Mouse (Mus musculus) urinary bladder, postnatal 4 days (tissue): ENCODE data around the gene Fam241b.
A peak's percentile ranks its signal among the peaks of the same experiment; 100 is the strongest.

ENCODE experiments used
- DNase-seq, 2 experiments: peaks; one replicate each; pipeline ENCODE4 v3.0.0; 2021 to 2022; ENCODE audit warnings: low spot score in 2 of 2

Gene Fam241b

DNA sequence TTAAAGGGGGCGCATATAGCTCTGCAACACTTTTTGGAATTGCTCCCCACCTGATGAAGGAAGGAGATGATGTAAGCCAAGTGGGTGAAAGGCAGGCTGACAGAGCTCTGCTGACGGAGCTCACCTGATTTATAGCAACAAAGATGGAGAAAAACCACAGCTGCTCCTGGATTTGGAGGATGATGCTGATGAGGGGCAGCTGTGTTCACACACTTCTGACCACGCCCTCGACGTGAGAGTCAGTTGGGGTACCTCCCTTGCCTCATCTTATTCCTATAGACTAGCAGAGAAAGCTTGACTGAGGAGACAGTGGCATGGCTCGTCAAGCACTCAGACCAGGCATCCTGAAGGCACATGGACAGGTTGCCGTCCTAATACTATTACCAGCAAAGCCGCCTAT lies at the start of gene Fam241b:
Fam241b (minus strand) TSS at position 101 of the 400 bp plus-strand sequence.
- no peak for DNase-seq

DNA sequence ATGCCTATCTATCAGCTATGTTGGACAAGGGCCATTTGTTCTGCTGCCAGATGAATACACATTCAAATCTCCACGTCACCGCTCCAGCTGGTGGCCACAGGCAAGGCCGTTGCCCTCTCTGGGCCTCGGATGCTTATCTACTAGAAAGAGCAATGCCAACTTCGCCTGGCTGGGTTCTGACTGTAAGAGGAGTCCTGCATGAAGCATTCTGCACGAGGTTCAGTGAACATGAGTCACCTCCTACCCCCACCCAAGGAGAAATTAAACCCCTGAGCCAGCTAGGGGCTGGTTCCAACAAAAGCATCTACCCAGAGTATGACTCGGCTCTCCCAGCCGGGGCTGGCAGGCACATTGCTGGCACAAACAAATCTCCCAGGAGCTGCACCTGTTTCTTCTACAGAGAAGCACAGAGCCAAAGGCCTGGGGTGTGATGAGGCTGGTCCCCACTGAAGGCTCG lies 49.0 kb upstream of the Fam241b start:
- DNase-seq: peak in 1 of 2 experiments; percentile 32

DNA sequence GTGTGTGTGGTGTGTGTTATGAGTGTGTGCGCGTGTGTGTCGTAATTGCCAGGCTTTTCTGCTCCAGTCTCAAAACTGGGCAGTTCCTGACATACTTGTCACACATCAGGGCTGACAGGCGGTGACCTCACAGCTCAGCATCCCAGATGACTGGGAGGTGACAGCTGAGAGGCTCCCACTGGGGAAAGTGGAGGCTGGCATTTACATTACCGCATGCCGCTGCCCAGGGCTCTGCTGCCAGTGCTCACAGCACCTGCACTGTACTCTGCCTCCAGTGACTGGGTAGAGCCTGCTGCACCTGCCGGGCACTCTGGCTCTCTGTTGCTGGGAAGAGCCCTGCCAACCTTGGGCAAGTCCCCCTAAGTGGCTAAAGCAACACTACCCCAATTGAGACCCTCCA lies 47.1 kb upstream of the Fam241b start:
- no peak for DNase-seq

DNA sequence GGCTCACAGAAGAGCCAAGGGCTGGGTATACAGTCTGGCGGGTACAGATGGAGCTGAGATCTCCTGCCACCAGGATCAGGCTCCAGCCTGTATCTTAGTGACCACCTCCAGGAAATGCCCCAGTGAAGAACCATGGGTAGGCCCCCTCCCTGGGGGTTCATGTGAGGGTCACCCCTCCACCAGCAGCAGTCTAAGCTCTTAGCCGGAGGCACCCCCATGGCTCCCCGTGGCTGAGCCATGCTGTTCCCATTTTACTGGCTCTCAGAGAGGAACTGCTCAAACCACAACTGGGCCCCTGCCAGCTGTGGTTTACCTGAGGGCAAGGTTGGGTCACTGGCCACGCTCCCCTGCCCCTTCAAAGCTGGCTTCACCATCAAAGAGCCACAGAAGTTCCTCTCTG lies 46.2 kb upstream of the Fam241b start:
- peak in 1 of 2 experiments; percentile 68 for DNase-seq

DNA sequence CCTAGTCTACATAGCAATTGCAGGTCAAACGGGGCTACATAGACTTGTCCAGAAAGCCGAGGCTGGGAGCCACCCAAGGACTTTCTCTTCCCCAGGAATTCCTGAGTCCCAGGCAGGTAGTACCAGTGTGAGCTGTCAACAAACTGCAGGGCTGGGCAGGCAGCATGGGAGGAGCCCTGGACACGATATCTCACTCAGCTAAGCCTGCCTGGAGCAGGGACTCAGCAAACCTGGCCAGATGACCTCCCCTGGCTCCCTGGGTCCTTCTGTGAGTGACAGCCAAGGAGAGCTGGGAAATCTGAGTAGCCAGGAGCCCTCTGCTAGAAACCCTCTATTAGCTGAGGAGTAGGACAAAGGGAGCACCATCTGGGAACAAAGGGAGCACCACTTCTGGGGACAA lies 45.6 kb upstream of the Fam241b start:
- no peak for DNase-seq

DNA sequence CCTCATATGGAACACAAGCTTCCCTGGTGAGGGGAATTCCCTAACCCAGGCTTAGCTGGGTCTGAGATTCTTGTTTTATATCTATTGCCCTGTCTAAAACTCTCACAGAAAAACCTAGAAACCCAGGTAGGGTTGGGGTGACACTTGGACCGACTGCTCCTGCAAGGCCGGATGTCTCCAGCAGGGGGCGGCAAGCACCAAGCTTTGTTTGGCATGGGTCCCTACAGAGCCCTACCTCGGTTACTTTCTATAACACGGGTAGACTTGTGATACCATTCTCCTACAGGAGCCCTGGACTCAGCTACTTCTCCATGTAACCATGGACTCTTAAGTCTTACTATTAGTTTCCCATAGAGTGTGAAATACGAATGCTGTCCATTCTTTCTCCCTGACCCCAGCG lies 43.2 kb upstream of the Fam241b start:
- DNase-seq: peak; percentile 70 to 89

DNA sequence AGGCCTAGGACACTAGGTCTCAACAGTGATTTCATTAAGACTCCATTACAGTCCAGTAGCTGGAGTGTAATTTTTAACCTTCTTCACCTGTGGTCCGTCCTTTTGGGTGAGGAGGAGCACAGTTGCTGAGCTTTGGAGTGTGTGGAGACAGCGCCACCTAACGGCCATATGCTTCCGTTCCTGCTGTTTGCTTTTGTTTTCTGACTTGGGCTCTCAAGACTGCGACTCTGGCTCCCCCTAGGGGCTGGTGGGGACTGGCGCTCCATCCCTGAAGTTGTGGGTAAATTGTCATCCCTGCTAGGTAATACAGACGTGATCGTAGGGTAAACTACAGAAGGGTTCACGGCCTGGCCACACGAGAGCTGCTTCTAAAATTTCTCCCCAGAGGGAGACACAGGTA lies 39.3 kb upstream of the Fam241b start:
- DNase-seq: peak; percentile 83 to 93

DNA sequence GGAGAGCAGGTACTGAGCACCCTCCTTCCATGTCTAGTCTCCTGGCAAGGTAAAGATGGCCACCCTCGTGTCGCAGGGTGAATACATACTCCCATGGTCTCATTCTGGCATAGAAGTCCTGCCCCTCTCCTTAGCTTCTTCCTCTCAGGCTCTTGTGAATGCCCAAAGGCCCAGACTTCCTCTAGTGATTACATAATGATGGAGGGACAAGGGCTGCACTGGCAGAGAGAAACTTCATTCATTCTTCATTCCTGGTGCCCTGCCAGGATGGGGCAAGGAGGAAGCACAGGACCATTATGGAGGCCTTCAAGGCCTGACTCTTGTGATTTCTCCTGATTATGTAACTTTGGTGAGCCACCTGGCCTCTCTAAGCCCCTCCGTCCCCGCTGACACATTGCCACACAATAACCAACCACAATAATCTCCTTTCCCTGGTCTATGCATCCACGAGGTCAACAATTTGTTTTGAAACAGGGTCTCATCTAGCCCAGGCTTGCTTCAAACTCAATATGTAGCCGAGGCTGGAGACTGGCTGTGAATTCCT lies 38.8 kb upstream of the Fam241b start:
- no peak for DNase-seq

DNA sequence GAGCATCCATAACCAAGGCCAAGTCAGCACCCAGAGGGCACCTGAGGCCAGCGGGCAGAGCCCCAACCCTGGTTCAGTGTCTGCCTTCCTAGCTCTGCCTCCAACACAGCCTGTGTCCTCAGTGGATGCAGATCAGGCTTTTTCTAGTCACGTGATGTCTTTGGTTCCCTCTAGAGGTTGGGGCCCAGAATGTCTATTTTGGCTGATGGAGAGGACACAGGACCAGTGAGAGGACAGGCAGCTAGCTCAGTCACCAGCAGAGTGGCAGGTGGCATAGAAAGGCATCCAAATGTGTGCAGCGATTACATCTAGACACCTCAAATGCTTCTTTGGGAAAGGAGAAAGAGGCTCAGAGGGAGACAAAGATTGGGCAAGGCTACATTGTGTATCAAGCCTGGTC lies 38.0 kb upstream of the Fam241b start:
- no peak for DNase-seq

DNA sequence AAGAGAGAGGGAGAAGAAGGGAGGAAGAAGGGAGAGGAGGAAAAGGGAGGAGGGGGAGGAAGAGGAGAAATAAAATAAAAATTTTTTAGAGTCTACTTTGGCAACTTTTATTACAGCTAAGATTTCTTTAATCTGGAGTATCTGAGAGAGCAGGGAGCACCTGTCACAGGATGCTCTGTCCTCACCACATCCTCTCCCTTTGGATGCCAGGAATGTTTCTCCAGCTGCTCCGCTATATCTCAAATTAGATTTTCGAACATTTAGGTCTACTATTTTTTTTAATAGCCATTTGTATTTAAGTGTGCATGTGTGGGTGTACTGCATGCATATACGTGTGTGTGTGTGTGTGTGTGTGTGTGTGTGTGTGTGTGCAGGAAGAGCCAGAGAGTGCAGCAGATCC lies 36.2 kb upstream of the Fam241b start:
- no peak for DNase-seq

DNA sequence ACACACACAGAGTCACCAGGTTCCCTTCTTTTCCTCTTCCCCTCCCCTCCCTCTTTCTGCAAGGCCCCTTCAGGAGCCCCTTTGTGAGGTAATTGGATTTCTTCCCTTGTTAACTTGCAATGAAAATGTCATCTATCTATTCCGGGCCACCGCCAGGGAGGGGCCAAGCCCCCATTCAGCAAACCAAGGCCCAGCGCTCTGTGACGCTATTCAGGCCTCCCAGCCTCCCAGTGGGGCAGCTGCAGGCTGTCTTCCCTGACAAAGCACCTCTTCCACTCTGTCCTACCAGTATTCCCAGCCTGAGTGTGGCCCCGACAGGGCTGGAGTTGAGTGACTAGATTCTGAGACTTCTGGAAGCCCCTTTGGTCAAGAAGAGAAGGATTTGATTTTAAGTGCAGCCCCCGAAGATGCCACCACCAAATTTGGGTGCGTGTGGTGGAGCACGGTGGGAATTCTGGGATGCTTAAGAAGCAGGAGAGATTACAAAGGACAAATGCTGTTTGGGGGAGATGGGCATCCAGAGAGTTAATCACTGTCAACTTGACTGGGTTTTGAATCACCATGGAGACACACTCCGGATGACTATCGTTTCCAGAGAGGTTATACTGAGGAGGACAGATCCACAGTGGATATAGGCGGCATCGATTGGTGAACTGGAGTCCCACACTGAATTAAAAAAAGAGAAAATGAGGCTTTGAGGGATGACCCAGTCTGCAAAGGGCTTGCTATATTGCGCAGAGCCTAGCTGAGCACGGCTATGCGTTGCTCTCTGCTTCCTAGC lies 31.0 kb upstream of the Fam241b start:
- DNase-seq: no peak

DNA sequence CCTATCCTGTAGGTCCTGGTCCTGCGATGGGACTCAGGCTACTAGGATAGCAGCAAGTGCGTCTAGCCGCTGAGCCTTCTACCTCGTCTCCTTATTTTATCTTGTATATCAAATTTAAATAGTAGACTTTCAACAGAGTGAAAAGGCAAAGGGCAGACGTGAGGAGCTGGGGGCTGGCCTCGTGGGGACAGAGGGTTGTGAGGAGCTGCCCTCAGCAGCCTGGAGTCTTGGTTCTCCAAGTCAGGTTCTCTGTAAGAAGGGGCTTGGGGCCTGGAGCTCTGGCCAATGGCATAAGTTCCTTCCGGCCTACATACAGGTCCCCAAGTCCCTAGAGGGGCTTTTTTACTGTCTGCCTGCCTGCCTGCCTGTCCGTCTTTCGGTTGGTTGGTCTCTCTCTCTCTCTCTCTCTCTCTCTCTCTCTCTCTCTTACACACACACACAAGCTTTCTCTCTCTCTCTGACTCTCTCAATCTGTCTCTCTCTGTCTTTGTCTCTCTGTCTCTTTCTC lies 30.3 kb upstream of the Fam241b start:
- no peak for DNase-seq

DNA sequence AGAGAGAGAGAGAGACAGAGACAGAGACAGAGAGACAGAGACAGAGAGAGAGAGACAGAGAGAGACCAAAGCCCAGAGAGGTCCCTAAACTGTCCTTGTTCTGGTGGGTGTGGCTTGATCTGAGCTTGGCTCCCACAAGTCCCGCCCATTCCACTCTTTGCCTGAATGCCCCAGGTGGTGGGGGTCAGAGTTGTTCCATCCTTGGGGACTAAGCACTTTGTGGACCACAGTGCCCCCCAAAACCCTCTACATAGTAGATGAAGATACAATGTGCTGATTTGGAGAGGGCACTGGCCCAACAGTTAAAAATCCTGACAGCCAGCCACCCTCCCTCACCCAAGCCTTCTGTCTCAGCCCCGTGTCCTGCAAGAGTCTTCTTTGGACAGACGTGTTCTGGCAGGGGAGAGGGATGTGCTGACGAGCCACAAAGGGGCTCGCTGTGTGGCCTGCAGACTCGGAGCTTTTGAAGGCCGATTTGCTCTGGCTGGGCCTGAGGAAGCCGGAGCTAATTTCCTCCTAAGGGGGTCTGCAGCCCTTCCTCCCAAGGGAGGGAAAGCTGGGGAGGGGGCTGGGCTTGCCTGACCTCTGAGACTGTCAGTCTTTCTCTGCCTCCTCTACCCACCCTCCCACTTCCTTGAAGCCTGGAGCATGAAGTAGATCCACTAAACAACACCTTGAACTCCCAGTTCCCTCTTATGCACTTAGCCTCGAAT lies 29.3 kb upstream of the Fam241b start:
- DNase-seq: no peak

DNA sequence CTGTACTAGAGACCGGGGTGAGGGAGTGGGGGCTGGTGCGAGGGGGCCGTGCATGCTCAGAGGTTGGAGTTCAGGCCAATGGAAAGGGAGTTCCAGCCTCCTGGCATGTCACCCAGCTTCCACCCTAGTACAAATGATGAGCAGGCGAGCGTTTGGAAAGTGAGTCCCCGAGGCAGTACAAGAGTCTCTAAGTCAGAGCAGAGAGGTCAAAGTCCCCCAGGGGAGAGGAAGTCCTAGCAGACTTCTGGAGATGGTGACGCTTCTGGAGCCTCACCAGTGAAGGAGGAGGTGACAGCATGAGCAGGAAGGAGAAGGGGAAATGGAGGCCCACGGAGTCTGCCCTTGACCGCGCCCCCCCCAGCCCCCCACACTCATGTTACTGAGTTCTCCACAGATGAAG lies 18.7 kb upstream of the Fam241b start:
- DNase-seq: no peak

DNA sequence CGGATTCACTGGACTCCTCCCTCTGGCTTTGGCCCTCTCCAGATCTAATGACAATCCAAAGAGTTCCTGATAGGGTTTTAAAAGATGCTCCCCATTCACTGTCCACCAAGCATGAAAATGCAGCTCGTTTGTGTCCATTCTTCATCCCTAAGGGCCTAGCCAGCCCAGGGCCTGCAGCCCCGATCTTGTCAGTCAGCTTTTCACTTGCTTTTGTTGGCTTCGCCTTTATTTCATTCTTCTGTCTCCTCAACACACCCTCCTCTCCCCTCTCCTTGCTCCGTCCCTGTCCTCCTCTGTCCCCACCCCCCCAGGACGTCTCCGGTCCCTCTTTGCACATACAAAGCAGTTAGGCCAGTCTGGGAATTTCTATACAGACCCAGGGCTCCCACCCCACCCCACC lies 6.2 kb upstream of the Fam241b start:
- DNase-seq: no peak

DNA sequence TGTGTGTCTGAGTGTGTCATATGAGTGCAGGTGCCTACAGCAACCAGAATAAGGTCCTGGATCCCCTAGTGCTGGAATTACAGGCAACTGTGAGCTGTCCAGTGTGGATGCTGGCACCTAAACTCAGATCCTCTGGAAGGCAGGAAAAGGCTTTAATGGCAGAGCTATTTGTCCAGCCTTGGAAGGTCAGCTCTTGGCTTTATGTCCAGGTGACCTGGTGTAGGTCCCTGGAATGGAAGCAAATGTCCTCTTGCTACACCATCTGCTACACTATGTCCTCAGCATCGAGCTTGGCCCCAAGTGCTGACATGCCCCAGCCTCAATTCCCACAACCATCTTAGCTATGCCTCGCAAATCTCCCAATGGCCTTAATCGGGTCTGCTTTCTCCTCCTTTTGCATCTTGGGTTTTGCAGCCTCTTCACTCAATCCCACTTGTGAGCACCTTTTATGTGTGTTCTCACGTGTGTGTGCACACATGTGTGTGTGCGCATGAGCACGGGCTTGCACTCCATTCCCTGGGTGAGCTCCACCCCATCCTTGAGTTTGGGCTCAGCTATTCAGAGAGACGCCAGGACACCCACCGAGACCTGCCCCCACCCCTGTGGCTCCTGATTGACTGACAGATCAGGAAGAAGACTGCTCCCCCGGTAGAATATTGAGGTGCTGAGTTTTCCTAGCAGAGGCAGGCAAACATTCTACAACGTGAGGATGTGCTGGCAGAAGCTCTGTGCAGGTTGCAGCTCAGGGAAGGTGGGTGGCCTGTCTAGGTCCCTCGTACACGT lies 3.9 kb upstream of the Fam241b start:
- no peak for DNase-seq

DNA sequence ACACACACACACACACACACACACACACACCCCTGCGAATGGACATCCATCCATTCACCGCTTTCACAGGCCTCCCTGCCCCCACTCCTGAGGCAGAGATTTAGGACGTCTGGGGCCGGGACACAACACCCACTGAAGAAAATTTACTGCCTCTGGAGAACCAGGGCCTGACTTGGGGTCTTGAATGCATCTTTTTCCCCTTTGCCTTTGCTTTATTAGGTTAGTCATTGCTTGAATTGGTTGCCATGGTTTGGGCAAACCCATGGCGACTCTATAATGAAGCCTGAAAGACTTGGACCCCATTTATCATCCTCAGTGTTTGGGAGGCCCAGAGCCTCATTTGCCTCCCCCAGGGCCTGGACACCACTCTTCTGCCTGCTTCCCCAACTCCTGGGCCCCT lies 2.2 kb upstream of the Fam241b start:
- no peak for DNase-seq

DNA sequence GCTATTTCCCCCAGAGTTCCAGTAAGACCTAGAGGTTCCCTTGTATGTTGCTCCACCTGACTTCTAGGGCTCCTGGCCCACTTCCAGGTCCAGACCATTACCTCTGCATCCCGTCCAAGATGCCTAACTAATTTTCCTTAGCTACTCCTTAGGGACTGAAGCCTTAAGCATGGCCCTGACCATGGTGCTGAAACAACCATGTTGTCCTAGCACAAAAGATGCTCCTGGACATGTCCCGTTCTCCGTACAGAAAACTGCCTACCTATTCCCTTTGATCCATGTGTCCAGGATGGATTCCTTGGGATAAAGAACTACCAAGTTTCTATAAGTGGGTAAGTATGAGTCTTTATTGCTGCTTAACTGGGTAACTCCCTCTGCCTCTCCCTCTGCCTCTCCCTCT lies 5.7 kb downstream of the Fam241b start:
- DNase-seq: no peak

DNA sequence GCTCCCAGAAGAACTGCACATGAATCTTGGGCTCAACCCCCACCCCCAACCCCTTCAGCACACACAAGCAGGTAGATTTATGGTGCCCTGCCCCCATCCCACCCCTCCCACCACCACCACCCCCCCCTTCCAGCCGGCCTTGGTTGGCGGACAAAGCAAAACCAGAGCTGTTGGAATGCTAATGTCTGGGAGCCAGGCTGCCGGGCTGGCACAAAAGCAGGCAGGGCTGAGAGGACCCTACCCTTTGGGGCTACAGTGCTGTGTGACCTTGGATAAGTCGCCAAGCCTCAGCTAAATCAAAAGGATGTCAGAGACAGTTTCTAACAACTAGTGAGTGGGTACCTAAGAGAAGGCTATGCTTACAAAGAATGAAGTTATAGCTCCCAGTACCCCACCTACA lies 6.6 kb downstream of the Fam241b start:
- DNase-seq: no peak

DNA sequence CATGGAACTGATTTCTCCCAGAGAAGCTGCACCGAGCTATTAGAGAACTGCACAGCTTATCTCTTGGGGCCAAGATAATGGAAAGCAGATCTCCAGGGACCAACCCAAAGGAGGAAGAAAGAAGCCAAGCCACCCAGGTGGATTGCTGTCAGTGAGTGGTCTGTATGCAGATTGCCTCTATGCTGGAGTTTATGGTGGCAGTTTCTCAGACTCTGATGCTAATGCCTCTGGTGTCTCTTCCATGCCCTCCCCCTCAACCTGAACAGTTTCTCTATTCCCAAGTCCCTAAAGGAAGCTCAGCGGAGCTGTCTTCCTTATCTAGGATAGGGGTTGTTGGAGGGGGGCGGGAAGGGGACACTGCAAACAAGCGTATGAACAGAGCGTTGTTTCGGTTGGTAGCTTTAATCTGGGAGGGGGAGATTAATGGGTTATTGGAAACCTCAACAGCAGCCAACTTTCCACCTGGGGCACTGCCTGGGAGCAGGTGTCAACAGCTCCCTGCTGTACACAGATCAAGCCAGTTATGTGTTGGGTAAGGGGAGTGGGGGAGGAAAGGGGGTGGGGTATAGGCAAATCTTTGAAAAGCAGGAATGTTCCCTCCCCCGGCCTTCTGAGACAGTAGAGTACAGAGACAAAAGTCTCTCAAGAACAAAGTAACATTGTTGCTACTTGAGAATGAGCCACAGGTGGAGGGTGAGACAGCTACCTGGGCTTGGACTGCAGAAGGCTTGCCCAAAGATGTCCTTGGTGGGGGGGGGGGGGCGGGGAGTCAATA lies 7.8 kb downstream of the Fam241b start:
- DNase-seq: no peak

DNA sequence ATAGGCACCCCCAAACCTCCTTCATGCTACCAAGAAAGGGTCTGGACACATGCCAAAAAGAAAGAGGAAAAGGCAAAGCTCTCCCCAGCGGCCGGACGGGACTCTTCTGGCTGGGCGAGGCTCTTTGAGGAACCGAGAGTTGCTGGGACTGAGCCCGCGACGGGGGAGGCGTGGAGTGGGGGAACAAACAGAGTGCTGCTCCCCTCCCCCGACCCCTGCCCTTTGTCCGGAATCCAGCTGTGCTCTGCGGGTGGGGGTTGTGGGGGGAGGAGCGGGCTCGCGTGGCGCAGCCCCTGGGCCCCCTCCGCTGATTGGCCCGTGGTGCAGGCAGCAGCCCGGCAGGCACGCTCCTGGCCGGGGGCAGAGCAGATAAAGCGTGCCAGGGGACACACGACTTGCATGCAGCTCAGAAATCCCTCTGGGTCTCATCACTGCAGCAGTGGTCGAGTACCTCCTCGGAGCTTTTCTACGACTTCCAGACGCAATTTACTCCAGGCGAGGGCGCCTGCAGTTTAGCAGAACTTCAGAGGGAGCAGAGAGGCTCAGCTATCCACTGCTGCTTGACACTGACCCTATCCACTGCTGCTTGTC lies 10.9 kb downstream of the Fam241b start, which contains the start of gene Neurog3:
Neurog3 (plus strand) TSS at position 400 of the 591 bp plus-strand sequence.
- no peak for DNase-seq
